Mouse (Mus musculus) megakaryocyte, adult 5-6 weeks (primary cell): Measurements from ENCODE around the gene Lnx1. TPM values are rescaled to one million over a fixed set of nuclear protein-coding genes. Genes with fewer than 3 reads are reported as not detected.

Experiments
- ATAC-seq: 2 replicates; pipeline ENCODE4 v1.8.0; 2016; ENCODE audit warnings: mild to moderate bottlenecking, inconsistent platforms; ENCODE audit not compliant: poor library complexity, severe bottlenecking
- total RNA-seq, 2 experiments: library from RNA; stranded (forward) in 1 of 2; stranded (reverse) in 1 of 2; fragments of 153-499, 151-499 nt in 1 of 2; fragments of 221-1000, 200-1000 nt in 1 of 2; gene quantifications; 2 replicates each; pipeline versions ENCODE4 v1.2.3 to v1.2.4; 2015 to 2017

The Lnx1 gene
- total RNA-seq, 2 experiments from 2014 or later, result not detected

GRCm38 (mm10) chr5:74699673-74700072 is 3.0 kb downstream of the Lnx1 start:
- ATAC-seq, result no peak

GRCm38 (mm10) chr5:74697534-74697933 is 5.2 kb downstream of the Lnx1 start:
- no peak for ATAC-seq

- ATAC-seq, result no peak
Observed at GRCm38 (mm10) chr5:74694390-74694801, 8.3 kb downstream of the Lnx1 start.

GRCm38 (mm10) chr5:74693836-74694235 is 8.9 kb downstream of the Lnx1 start:
- ATAC-seq, result no peak

- ATAC-seq, result no peak
Observed at GRCm38 (mm10) chr5:74692411-74693090, 10.2 kb downstream of the Lnx1 start.

DNA sequence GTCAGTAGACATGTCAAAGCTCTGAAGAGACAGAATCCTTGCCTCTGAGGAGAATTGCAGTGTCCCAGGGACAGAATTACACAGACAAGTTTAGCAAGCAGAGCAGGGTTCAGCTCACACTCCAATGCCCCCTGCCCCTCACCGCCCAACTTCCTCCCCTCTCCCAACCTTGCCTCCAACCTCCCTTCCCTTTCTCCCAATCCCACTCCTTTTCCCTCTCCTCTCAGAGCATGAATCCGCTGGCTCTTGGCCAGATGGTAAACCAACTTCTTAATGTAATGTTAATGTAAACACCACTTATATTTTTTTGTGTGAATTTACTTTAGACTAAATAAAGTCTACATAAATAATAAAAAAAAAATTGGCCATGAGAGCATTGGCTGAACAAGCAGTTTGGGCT is 13.9 kb downstream of the Lnx1 start:
- no peak for ATAC-seq

GRCm38 (mm10) chr5:74684944-74685343 is 17.8 kb downstream of the Lnx1 start:
- ATAC-seq, result no peak

DNA sequence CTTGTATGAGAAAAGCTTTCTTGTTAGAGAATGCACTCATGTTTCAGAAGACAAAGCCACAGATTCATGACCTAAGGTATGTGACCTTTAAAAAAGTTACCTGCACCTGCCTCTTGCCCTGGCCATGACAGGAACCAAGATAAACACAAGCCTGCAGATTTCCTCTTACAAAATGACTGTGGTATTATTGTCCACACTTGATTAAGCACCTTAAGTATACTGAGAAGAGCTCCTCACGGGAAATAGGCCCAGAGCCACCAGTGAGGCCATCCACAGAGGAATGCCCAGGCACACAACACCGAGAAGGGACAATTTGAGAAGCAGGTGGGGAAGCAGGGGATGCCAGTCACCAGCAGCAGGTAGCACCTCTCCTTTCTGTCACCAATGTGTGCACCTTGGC is 18.9 kb downstream of the Lnx1 start:
- no peak for ATAC-seq

- ATAC-seq, result no peak
Observed at GRCm38 (mm10) chr5:74682735-74683134, 20.0 kb downstream of the Lnx1 start.

- ATAC-seq, result no peak
Observed at GRCm38 (mm10) chr5:74679631-74680030, 23.1 kb downstream of the Lnx1 start.

DNA sequence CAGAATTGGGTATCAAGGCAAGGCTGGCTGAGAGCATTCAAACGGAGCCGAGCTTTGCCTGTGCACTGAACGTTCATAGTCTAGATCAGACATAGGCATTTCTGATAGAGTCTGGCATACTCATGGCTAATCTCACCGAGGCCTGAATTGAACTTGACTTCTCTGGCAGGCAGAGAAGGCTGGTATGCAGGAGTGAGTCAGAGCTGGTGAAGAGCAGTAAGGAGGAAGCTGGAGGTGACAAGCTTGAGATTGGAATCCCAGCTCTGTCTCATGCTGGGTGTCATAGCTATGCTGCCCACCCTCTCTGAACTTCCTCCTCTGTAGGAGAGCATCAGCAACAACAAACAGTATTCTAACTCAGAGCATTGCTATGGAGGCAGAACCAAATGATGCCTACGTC is 24.0 kb downstream of the Lnx1 start:
- ATAC-seq, result no peak

DNA sequence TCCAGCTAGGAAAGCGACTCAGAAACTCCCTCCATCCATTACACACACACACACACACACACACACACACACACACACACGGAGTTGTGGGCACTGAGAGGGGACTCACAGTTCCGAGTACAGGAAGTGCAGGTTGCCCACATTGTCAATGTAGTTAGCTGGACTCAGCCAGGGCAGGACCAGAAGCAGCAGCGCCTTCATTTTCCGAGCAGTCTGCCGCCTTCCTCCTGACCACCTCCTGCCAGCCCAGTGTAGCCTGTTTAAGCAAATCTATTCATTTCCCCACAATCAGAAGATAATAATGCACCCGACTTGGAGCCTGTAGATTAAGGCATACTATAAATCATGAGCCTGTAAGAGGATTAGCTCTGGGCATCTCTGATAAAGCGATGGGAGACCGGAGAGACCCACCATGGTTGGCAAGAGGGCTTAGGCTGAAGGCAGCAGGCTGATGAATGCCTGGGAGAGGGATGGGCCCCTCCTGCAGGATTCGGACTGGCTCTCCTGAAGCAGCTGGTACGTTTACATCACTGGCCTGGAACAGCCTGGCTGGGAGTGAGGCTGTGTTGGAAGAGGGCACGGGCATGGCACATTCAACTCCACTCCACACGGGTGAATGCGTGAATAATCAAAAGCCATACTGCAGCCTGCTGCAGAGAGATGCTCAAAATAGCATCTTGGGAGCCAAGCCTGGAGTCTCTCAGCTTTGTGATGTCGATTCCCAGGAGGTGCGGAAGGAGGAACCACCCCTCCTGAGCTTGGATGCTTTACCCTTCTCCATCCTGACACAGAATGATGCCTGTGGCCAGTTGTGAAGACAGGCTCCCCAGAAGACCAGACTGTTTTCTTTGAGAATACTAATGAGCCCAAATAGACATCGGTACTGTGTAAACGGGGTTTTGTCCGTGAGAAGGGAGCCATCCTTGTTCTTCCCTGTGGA is 25.0 kb downstream of the Lnx1 start:
- no peak for ATAC-seq

DNA sequence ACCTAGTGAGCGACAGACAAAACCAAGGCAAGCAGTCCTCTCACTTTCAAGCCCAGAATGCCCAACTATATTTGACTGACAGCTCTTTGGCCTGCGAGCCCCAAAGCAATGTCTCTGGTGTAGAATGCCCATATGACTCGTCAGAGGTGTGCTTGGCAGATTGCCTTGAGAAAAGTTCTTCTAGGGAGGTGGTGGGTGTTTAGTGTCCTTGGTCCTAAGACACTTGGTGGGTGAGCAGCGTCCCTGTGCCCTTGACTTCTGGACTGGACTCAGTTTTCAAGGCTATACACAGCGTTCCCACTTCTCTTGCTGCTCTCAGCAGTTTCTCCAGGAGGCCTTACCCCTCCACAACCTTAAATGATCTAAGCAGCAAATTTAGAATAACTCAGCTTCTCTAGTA is 30.2 kb downstream of the Lnx1 start:
- ATAC-seq, result no peak

- no peak for ATAC-seq
Observed at GRCm38 (mm10) chr5:74670877-74671276, 31.8 kb downstream of the Lnx1 start.

- ATAC-seq, result no peak
Observed at GRCm38 (mm10) chr5:74669925-74670324, 32.8 kb downstream of the Lnx1 start.

GRCm38 (mm10) chr5:74668956-74669355 is 33.8 kb downstream of the Lnx1 start:
- ATAC-seq, result no peak

- ATAC-seq, result no peak
Observed at GRCm38 (mm10) chr5:74662618-74663017, 40.1 kb downstream of the Lnx1 start.

DNA sequence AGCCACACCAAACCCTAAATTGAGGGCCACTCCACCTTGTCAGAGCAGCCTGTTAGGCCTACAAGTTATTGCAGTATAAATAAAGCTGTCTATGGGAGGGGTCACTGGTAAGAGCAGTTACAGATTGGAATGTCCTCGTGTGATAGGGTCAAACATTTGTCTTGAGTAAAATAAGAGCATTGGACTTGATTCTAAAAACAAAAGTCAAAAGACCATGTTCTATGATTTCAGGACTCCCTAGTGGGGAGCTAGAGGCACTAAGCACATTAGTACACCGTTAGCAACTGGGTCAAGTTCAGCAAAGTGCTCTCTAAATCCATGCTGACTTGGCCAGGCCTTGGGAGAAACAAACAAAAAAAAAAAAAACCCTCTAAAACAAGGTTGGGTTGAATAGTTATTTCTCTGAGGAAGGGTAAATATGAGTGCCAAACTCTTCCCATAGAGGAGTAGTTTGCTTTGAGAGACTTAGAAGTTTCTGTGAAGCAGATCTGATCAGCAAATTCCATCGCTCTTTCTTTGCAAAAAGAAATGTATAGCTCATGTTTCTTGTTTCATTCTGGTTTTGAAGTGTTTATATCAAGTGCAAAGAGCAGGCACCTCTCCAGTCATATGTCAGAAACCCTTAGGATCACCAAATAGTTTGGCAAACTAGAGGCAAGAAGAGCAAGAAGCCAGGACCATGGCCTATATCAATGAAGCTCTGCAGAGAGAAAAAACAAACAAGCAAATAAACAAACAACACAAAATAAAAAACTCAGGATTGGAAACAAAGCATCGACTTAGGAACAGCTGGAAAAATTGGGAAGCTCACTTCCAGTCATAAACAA is 40.8 kb downstream of the Lnx1 start:
- ATAC-seq, result no peak

GRCm38 (mm10) chr5:74659856-74660255 is 42.9 kb downstream of the Lnx1 start:
- no peak for ATAC-seq

DNA sequence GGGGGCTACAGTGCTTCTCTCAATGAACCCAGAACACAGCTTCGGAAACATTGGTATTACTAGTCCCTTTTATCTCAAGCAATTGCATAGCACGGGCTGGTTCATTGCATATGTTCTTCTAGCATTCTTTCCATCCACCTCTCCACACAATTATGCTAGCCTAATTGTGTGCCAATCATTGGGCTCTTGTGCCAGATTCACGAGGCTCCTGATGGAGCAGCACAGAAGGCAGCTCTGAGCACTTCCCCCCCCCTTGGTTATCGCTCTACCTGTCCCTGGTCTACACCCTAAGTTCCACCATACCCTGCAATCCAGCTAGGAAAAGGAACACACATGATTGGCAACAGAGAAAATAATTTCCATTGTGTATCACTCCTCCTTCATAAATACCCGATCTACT is 43.4 kb downstream of the Lnx1 start:
- no peak for ATAC-seq

GRCm38 (mm10) chr5:74657930-74658329 is 44.8 kb downstream of the Lnx1 start:
- no peak for ATAC-seq
